Mouse (Mus musculus) lung, adult 2 months (tissue): Measurements from ENCODE around the gene Fbxo21. TPM values are rescaled to one million over a fixed set of nuclear protein-coding genes. Genes with fewer than 3 reads are reported as not detected.

ENCODE experiments used
- DNase-seq: peaks from one replicate; pipeline ENCODE4 v3.0.0; 2022
- H3K4me1 ChIP-seq: fragments of 200-500 bp; 2 replicates; pipeline ENCODE4 v1.6.1; 2011; ENCODE audit warnings: low read length; ENCODE audit not compliant: control insufficient read depth, insufficient read depth
- H3K4me3 ChIP-seq: fragments of 200-500 bp; replicated peaks from 2 replicates; pipeline ENCODE3; 2011; ENCODE audit warnings: low read depth, mild to moderate bottlenecking, control low read depth, low read length; ENCODE audit errors: extremely low read depth
- CTCF ChIP-seq: fragments of 200-500 bp; IDR thresholded peaks from 2 replicates; pipeline ENCODE4 v1.5.1; 2011; ENCODE audit warnings: mild to moderate bottlenecking, low read length, control low read depth; ENCODE audit not compliant: insufficient read depth
- POLR2A ChIP-seq: fragments of 200-500 bp; IDR thresholded peaks from 2 replicates; pipeline ENCODE4 v1.6.1; 2011; ENCODE audit warnings: low read depth, mild to moderate bottlenecking, control low read depth, low read length, borderline replicate concordance; ENCODE audit errors: extremely low read depth
- WGBS: fragments of 180-500 bp; shearing (Covaris S2); methylation state at CpG from one replicate; pipeline ENCODE4 v1.1.7; 2018; 5-methylcytosine and 5-hydroxymethylcytosine counted together
- polyA plus RNA-seq: library from polyadenylated mRNA; depleted of rRNA; stranded (reverse); fragments of >200 nt; gene quantifications from 2 replicates; pipeline ENCODE4 v1.2.3, GENCODE M21; 2012

The Fbxo21 gene
- polyA plus RNA-seq, 1 experiment, result 33.9 TPM

GRCm38 (mm10) chr5:117993550-117993949 is 17.0 kb downstream of the Fbxo21 start:
- WGBS, result 87% methylated on average over 6 of the region's 6 CpGs
- H3K4me1 ChIP-seq, result no peaks in the 10 kb centered on the region
- no peak overlapping the region for H3K4me3 ChIP-seq
- TF ChIP-seq CTCF, result no peak
- DNase-seq, result no peak

GRCm38 (mm10) chr5:117995372-117995901 is 18.9 kb downstream of the Fbxo21 start:
- no peak for TF ChIP-seq POLR2A
- TF ChIP-seq CTCF, result no peak
- Histone ChIP-seq H3K4me3 (no peak overlapping the region), H3K4me1 (no peaks in the 10 kb centered on the region)
- no peak for DNase-seq
- 86% methylated on average over 8 of the region's 8 CpGs for WGBS

GRCm38 (mm10) chr5:117995911-117996310 is 19.4 kb downstream of the Fbxo21 start:
- WGBS, result 87% methylated on average over 6 of the region's 6 CpGs
- TF ChIP-seq POLR2A (no peak), CTCF (no peak)
- no peak for DNase-seq
- H3K4me3 ChIP-seq, result no peak overlapping the region
- no peaks in the 10 kb centered on the region for H3K4me1 ChIP-seq

- H3K4me1 ChIP-seq, result no peaks in the 10 kb centered on the region
- H3K4me3 ChIP-seq, result no peak overlapping the region
- no peak for DNase-seq
- WGBS, result 90% methylated on average over 6 of the region's 6 CpGs
- TF ChIP-seq POLR2A, result no peak
These were observed 20.1 kb downstream of the Fbxo21 start for GRCm38 (mm10) chr5:117996581-117996980.

GRCm38 (mm10) chr5:117997434-117997970 is 21.0 kb downstream of the Fbxo21 start:
- DNase-seq, result no peak
- TF ChIP-seq POLR2A (no peak), CTCF (no peak)
- WGBS, result 71% methylated on average over 10 of the region's 10 CpGs
- Histone ChIP-seq H3K4me3 (no peak overlapping the region), H3K4me1 (no peaks in the 10 kb centered on the region)

- DNase-seq, result no peak
- Histone ChIP-seq H3K4me3 (no peak overlapping the region), H3K4me1 (no peaks in the 10 kb centered on the region)
- WGBS, result 78% methylated on average over 7 of the region's 7 CpGs
- TF ChIP-seq POLR2A (no peak), CTCF (no peak)
These were observed 22.5 kb downstream of the Fbxo21 start for GRCm38 (mm10) chr5:117999061-117999460.

DNA sequence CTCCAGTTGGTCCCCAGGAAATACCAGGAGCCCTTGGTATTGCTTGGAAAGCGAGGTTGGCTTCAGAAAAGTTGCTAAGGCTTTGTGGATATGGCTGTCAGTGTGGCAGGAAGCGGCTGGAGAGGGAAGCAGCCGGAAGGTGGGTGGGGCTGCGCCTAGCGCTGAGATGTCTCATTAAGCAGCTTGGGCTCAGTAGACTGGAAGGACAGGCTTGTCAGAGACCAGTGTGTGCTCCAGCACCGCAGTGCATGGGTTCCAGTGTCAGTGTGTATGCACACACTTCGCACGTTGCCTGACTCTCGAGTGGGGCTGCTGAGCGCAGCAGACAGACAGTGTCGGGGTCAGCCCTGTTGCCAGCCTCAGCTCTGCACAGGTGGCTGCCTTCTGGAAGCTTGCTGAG is 23.1 kb downstream of the Fbxo21 start:
- no peak for DNase-seq
- Histone ChIP-seq H3K4me3 (no peak overlapping the region), H3K4me1 (no peaks in the 10 kb centered on the region)
- no peak for TF ChIP-seq CTCF
- TF ChIP-seq POLR2A, result no peak
- WGBS, result 75% methylated on average over 11 of the region's 11 CpGs

GRCm38 (mm10) chr5:118002059-118002458 is 25.5 kb downstream of the Fbxo21 start:
- TF ChIP-seq POLR2A, result no peak
- TF ChIP-seq CTCF, result peak; percentile 82
- no peak overlapping the region for H3K4me3 ChIP-seq
- 34% methylated on average over 9 of the region's 9 CpGs for whole genome bisulfite sequencing
- no peaks in the 10 kb centered on the region for H3K4me1 ChIP-seq
- peak; percentile 60 for DNase-seq

GRCm38 (mm10) chr5:118004619-118005018 is 28.1 kb downstream of the Fbxo21 start:
- WGBS, result 78% methylated on average over 8 of the region's 8 CpGs
- TF ChIP-seq CTCF (peak; percentile 83), POLR2A (no peak)
- Histone ChIP-seq H3K4me3 (no peak overlapping the region), H3K4me1 (no peaks in the 10 kb centered on the region)
- DNase-seq, result peak; percentile 44

- Histone ChIP-seq H3K4me1 (no peaks in the 10 kb centered on the region), H3K4me3 (no peak overlapping the region)
- no peak for DNase-seq
- 95% methylated on average over 1 of the region's 1 CpGs for WGBS
- TF ChIP-seq CTCF (no peak), POLR2A (no peak)
These were observed 29.2 kb downstream of the Fbxo21 start for GRCm38 (mm10) chr5:118005728-118006127.

- H3K4me1 ChIP-seq, result no peaks in the 10 kb centered on the region
- H3K4me3 ChIP-seq, result no peak overlapping the region
- no peak for DNase-seq
- WGBS, result 94% methylated on average over 13 of the region's 13 CpGs
- TF ChIP-seq CTCF (no peak), POLR2A (no peak)
These were observed 31.8 kb downstream of the Fbxo21 start for GRCm38 (mm10) chr5:118008344-118008743.
